Mouse (Mus musculus) forebrain, embryonic 16.5 days (tissue): ENCODE data around the gene Pla2g3. TPM values are rescaled to one million over a fixed set of nuclear protein-coding genes. Genes with fewer than 3 reads are reported as not detected.
A peak's percentile ranks its signal among the peaks of the same experiment; 100 is the strongest.

Experiments
- ATAC-seq: fragments of 200-750 bp; cut with Nextera tagmentation; 2 replicates; pipeline ENCODE4 v1.8.0; 2017; ENCODE audit warnings: mild to moderate bottlenecking, moderate library complexity
- H3K27ac ChIP-seq: fragments of 300-500 bp; sonication (generic); 2 replicates; pipeline ENCODE4 v1.5.1; 2014; ENCODE audit warnings: low read length, control low read depth
- H3K27me3 ChIP-seq: fragments of 300-500 bp; sonication (generic); replicated peaks from 2 replicates; pipeline ENCODE4 v1.6.1; 2014; ENCODE audit warnings: low read length; ENCODE audit not compliant: control insufficient read depth, insufficient read depth
- H3K36me3 ChIP-seq: fragments of 300-500 bp; sonication (generic); 2 replicates; pipeline ENCODE4 v1.6.1; 2014; ENCODE audit not compliant: control insufficient read depth, insufficient read depth
- H3K4me1 ChIP-seq: fragments of 300-500 bp; sonication (generic); replicated peaks from 2 replicates; pipeline ENCODE4 v1.6.1; 2014; ENCODE audit warnings: low read length; ENCODE audit not compliant: control insufficient read depth, insufficient read depth
- H3K4me2 ChIP-seq: fragments of 300-500 bp; sonication (generic); 2 replicates; pipeline ENCODE4 v1.6.1; 2014; ENCODE audit warnings: mild to moderate bottlenecking, low read length, control low read depth
- H3K4me3 ChIP-seq: fragments of 300-500 bp; sonication (generic); replicated peaks from 2 replicates; pipeline ENCODE4 v1.5.1; 2014; ENCODE audit warnings: mild to moderate bottlenecking, low read length, control low read depth
- H3K9ac ChIP-seq: fragments of 300-500 bp; sonication (generic); replicated peaks from 2 replicates; pipeline ENCODE4 v1.6.1; 2014; ENCODE audit warnings: low read depth, low read length, control low read depth
- H3K9me3 ChIP-seq: fragments of 300-500 bp; sonication (generic); 2 replicates; pipeline ENCODE4 v1.6.1; 2016; ENCODE audit warnings: low read length; ENCODE audit not compliant: control insufficient read depth
- WGBS: fragments of 180-500 bp; shearing (Covaris S2); extraction: QIAGEN DNeasy Blood & Tissue Kit; methylation state at CpG from one replicate; pipeline ENCODE4 v1.1.7; 2014; 5-methylcytosine and 5-hydroxymethylcytosine counted together
- polyA plus RNA-seq: library from polyadenylated mRNA; unstranded; fragments of >200 nt; fragmentation: Nextera tagmentation; extraction: Ambion mirVana; gene quantifications from 2 replicates; pipeline ENCODE4 v1.2.1, GENCODE M21; 2015

Gene Pla2g3
- polyA plus RNA-seq, 1 experiment from 2014 or later, result 1.0 TPM

DNA sequence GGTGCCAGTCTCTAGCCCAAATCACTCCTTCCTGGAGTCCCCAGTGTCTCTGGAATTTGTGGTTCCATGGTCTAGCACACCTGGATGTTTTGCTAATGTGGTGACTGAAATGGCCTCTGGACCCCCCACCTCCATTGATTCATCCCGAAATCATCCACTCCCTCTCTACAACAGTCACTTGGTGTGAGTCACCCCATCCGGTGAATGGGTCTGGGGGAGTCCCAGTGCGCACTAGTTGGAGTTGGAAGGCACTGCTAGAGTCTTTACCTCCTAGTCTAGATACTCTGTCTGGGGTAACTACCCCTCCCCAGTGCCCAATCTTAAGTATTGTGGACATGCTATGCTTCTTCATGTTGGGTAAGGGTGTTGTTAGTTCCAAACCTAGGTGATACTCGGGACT is 50.3 kb downstream of the Pla2g3 start:
- ATAC-seq, result no peak
- H3K4me2 ChIP-seq, result peak overlapping the region; percentile 80
- H3K27ac ChIP-seq, result no peak overlapping the region
- peaks cover 21% of the 10 kb centered on the region for H3K4me1 ChIP-seq
- no peaks in the 10 kb centered on the region for H3K36me3 ChIP-seq
- H3K9me3 ChIP-seq, result no peaks in the 10 kb centered on the region
- 69% methylated on average over 4 of the region's 4 CpGs for WGBS
- peak overlapping the region; percentile 67 for H3K4me3 ChIP-seq
- peak overlapping the region; percentile 66 for H3K9ac ChIP-seq
- no peaks in the 10 kb centered on the region for H3K27me3 ChIP-seq

DNA sequence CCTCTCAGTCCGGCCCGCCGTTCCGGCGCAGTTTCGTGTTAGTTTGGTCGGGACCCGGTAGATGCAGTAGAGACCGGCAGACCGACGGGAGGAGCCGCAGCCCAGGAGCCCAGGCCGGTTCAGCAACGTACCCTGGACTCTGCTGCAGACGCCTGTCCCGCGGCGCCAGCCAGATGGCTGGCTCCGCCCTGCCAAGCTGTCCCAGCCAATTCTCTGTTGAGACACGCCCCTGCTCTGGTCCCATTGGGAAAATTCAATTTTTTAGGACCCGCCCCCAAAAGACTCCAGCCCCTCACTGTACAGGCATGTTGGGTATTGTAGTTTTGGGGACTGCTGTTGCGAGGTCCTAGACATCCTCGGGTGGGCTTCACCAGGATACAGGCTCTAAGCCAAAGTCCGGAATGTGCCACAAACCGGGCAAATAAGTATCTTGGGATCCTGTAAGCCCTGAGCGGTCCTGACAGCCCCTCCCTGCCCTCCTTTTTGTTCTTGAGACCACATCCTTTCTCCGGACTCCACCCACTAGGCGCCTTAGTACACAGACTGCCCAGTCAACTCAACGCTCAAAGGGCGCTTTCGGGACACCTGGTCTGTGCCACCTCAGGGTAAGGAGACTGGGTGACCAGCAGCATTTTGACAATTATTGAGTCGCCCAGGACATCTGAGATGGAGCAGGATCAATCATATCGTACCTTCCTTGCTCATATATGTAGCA is 51.2 kb downstream of the Pla2g3 start:
- peaks cover 21% of the 10 kb centered on the region for H3K4me1 ChIP-seq
- no peaks in the 10 kb centered on the region for H3K27me3 ChIP-seq
- H3K4me3 ChIP-seq, result peak overlapping the region; percentile 67
- no peaks in the 10 kb centered on the region for H3K36me3 ChIP-seq
- 0 out of 2 replicates have a peak overlapping the region, but pooled peaks have one; percentile 35 for H3K27ac ChIP-seq
- 4% methylated on average over 33 of the region's 33 CpGs for WGBS
- peak overlapping the region; percentile 66 for H3K9ac ChIP-seq
- no peaks in the 10 kb centered on the region for H3K9me3 ChIP-seq
- ATAC-seq, result peak; percentile 96
- peak overlapping the region; percentile 80 for H3K4me2 ChIP-seq

DNA sequence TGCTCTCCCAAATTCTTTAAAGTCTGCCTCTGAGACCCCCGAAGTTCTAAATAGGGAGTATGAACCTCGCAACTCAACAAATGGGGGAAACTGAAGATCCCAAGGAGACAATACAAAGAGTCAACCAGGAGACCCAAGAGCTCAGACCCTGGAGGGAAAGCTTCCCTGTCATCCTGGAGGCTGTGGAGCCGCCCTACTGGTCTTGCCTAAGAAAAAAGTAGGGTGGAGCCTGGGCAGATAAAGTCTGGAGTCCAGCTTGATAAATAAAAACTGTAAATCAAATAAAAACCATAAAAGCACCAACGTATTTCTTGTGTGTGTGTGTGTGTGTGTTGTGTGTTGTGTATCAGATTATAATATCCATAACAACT is 51.7 kb downstream of the Pla2g3 start:
- Histone ChIP-seq H3K36me3 (no peaks in the 10 kb centered on the region), H3K4me2 (peak overlapping the region; percentile 80), H3K27ac (no peak overlapping the region), H3K9ac (peak overlapping the region; percentile 58; the same call in 1 of the 2 replicates), H3K27me3 (no peaks in the 10 kb centered on the region), H3K9me3 (0 out of 2 replicates have a peak, but pooled peaks cover 3% of the 10 kb centered on the region), H3K4me1 (peaks cover 20% of the 10 kb centered on the region), H3K4me3 (peak overlapping the region; percentile 67)
- ATAC-seq, result no peak
- 81% methylated on average over 4 of the region's 4 CpGs for WGBS

DNA sequence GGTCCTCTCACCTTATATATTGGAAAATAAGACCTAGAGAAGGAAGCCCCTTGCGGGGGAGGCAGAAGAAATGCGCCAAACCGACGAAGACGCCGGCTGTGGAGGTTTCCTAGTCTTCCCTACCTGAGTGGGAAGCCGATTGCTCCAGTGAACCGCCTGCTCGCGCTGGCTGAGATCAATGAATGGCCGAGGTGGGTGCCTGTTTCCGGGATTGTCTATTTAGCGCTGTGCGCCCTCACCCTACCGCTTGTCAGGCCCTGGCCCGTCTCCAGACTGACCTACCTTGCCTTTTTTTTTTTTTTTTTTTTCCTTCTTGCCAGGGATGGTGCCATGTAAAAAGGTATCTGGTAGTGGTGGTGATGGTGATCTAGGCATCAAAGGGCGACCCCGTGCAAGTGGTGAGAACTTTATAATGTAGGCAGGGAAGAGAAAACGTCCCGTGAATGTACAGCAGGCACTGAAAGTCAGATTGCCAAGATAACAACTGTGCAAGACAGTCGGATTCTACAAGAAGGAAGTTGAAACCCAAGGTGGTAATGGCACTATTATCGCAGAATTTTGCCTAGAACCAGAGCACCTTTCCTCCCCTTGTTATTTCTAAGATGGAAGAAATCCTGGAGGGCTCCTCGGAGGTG is 52.5 kb downstream of the Pla2g3 start, which contains the start of gene Smtn:
Gene Smtn (minus strand): TSS at position 162 of the 635 bp plus-strand sequence.
- ATAC-seq, result no peak
- H3K27me3 ChIP-seq, result no peaks in the 10 kb centered on the region
- 91% methylated on average over 23 of the region's 23 CpGs for WGBS
- 0 out of 2 replicates have a peak, but pooled peaks cover 3% of the 10 kb centered on the region for H3K9me3 ChIP-seq
- peak within 1 kb of the TSS; percentile 58 for H3K9ac ChIP-seq
- no peak within 1 kb of the TSS for H3K27ac ChIP-seq
- peaks cover 16% of the 10 kb centered on the region for H3K4me1 ChIP-seq
- H3K4me2 ChIP-seq, result peak within 1 kb of the TSS; percentile 80
- no peaks in the 10 kb centered on the region for H3K36me3 ChIP-seq
- H3K4me3 ChIP-seq, result peak within 1 kb of the TSS; percentile 67

DNA sequence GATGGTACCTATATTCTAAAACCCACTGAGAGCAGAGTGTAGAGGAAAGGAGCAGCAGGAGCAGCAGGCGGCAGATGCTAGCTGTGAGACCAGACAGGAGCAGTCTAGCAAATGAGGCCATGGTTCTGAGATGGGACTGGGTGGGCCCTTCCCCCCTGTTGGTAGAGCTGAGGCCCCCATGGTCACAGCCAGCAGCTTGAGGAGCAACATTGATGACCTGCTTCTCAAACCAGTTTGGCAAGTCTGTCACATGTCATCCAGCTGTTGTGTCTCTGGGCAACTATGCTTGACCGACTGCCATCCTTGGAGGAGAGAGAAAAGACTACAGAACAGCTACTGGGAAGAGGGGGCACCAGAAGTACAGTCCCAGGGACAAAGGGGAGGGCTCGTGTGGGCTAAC is 53.8 kb downstream of the Pla2g3 start:
- no peaks in the 10 kb centered on the region for H3K27me3 ChIP-seq
- no peaks in the 10 kb centered on the region for H3K36me3 ChIP-seq
- no peak overlapping the region for H3K27ac ChIP-seq
- no peak for ATAC-seq
- H3K9ac ChIP-seq, result no peak overlapping the region
- 78% methylated on average over 3 of the region's 3 CpGs for WGBS
- peaks cover 10% of the 10 kb centered on the region for H3K4me1 ChIP-seq
- H3K4me3 ChIP-seq, result no peak overlapping the region
- no peak overlapping the region for H3K4me2 ChIP-seq
- H3K9me3 ChIP-seq, result 0 out of 2 replicates have a peak, but pooled peaks cover 3% of the 10 kb centered on the region

DNA sequence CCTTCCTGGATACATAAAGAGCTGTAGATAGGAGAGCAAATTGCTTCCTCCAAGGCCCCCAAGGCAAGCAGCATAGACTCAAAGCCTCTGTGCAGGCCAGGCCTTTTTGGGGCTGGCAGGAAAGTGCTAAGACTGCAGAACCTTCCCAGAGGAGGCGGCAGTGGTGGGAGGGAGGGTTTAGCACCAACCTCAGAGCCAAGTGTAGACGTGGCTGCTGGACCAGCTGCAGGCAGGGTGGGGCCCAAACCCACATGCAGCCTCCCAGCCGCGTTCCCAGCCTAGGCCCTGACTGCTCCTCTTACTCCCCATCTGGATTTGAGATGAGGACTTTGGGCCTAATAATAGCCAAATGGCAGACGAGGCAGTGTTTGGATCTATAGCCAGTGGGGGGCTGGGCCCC is 54.9 kb downstream of the Pla2g3 start:
- H3K4me3 ChIP-seq, result no peak overlapping the region
- H3K9ac ChIP-seq, result no peak overlapping the region
- no peaks in the 10 kb centered on the region for H3K27me3 ChIP-seq
- peaks cover 10% of the 10 kb centered on the region for H3K4me1 ChIP-seq
- no peak overlapping the region for H3K4me2 ChIP-seq
- no peaks in the 10 kb centered on the region for H3K36me3 ChIP-seq
- H3K27ac ChIP-seq, result no peak overlapping the region
- ATAC-seq, result no peak
- 60% methylated on average over 5 of the region's 5 CpGs for WGBS
- 0 out of 2 replicates have a peak, but pooled peaks cover 3% of the 10 kb centered on the region for H3K9me3 ChIP-seq

GRCm38 (mm10) chr11:3544409-3544808 is 56.3 kb downstream of the Pla2g3 start:
- no peak overlapping the region for H3K4me2 ChIP-seq
- 0 out of 2 replicates have a peak, but pooled peaks cover 3% of the 10 kb centered on the region for H3K4me1 ChIP-seq
- H3K27me3 ChIP-seq, result no peaks in the 10 kb centered on the region
- ATAC-seq, result no peak
- H3K4me3 ChIP-seq, result no peak overlapping the region
- H3K9ac ChIP-seq, result no peak overlapping the region
- H3K36me3 ChIP-seq, result no peaks in the 10 kb centered on the region
- no peak overlapping the region for H3K27ac ChIP-seq
- 96% methylated on average over 5 of the region's 5 CpGs for WGBS
- 0 out of 2 replicates have a peak, but pooled peaks cover 3% of the 10 kb centered on the region for H3K9me3 ChIP-seq

- Histone ChIP-seq H3K27me3 (no peaks in the 10 kb centered on the region), H3K27ac (no peak overlapping the region), H3K4me1 (no peaks in the 10 kb centered on the region), H3K36me3 (no peaks in the 10 kb centered on the region), H3K4me3 (no peak overlapping the region), H3K4me2 (no peak overlapping the region), H3K9me3 (0 out of 2 replicates have a peak, but pooled peaks cover 3% of the 10 kb centered on the region), H3K9ac (no peak overlapping the region)
- 14% methylated on average over 9 of the region's 9 CpGs for WGBS
- ATAC-seq, result no peak
Measured at GRCm38 (mm10) chr11:3545531-3546241, 57.6 kb downstream of the Pla2g3 start.

DNA sequence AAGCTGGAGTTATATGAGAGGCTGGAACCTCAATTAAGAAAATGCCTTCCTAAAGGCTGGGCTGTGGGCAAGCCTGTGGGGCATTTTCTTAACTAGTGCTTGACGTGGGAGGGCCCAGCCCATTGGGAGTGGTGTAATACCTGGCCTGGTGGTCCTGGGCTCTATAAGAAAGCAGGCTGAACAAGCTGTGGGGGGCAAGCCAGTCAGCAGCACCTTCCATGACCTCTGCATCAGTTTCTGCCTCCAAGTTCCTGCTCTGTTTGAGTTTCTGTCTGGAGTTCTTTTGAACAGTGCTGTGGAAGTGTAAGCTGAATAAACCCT is 58.1 kb downstream of the Pla2g3 start:
- H3K4me1 ChIP-seq, result no peaks in the 10 kb centered on the region
- H3K4me3 ChIP-seq, result no peak overlapping the region
- no peaks in the 10 kb centered on the region for H3K27me3 ChIP-seq
- no peaks in the 10 kb centered on the region for H3K36me3 ChIP-seq
- no peak overlapping the region for H3K9ac ChIP-seq
- ATAC-seq, result no peak
- no peak overlapping the region for H3K27ac ChIP-seq
- WGBS, result 19% methylated on average over 1 of the region's 1 CpGs
- no peak overlapping the region for H3K4me2 ChIP-seq
- H3K9me3 ChIP-seq, result 0 out of 2 replicates have a peak, but pooled peaks cover 3% of the 10 kb centered on the region
